Mouse (Mus musculus) forebrain, embryonic 10.5 days (tissue): ENCODE measurements around the gene Nav2. TPM values are rescaled to one million over a fixed set of nuclear protein-coding genes. Genes with fewer than 3 reads are reported as not detected.

ENCODE experiments used
- DNase-seq: peaks from one replicate; pipeline ENCODE4 v3.0.0-alpha.2; 2017; ENCODE audit warnings: low spot score; ENCODE audit errors: extremely low spot score
- H3K27ac ChIP-seq: fragments of 300-500 bp; sonication (generic); 2 replicates; pipeline ENCODE4 v1.5.1; 2016; ENCODE audit warnings: mild to moderate bottlenecking
- H3K27me3 ChIP-seq: fragments of 300-500 bp; sonication (generic); 2 replicates; pipeline ENCODE4 v1.6.1; 2016; ENCODE audit warnings: mild to moderate bottlenecking; ENCODE audit not compliant: poor library complexity, severe bottlenecking
- H3K36me3 ChIP-seq: fragments of 300-500 bp; sonication (generic); replicated peaks from 2 replicates; pipeline ENCODE4 v1.6.1; 2016; ENCODE audit warnings: mild to moderate bottlenecking, moderate library complexity
- H3K4me1 ChIP-seq: fragments of 300-500 bp; sonication (generic); 2 replicates; pipeline ENCODE4 v1.6.1; 2016
- H3K4me3 ChIP-seq: fragments of 300-500 bp; sonication (generic); 2 replicates; pipeline ENCODE4 v1.5.1; 2016; ENCODE audit warnings: mild to moderate bottlenecking, moderate library complexity
- H3K9me3 ChIP-seq: fragments of 300-500 bp; sonication (generic); 2 replicates; pipeline ENCODE4 v1.6.1; 2016; ENCODE audit warnings: mild to moderate bottlenecking, moderate library complexity
- WGBS: fragments of 180-500 bp; shearing (Covaris S2); methylation state at CpG from one replicate; pipeline ENCODE4 v1.1.7; 2016; 5-methylcytosine and 5-hydroxymethylcytosine counted together
- polyA plus RNA-seq: library from polyadenylated mRNA; unstranded; fragments of >200 nt; fragmentation: Nextera tagmentation; extraction: Ambion mirVana; gene quantifications from 2 replicates; pipeline ENCODE4 v1.2.1, GENCODE M21; 2016

Nav2 gene
- polyA plus RNA-seq, result 4.5 and 6.1 TPM in 2 replicates

DNA sequence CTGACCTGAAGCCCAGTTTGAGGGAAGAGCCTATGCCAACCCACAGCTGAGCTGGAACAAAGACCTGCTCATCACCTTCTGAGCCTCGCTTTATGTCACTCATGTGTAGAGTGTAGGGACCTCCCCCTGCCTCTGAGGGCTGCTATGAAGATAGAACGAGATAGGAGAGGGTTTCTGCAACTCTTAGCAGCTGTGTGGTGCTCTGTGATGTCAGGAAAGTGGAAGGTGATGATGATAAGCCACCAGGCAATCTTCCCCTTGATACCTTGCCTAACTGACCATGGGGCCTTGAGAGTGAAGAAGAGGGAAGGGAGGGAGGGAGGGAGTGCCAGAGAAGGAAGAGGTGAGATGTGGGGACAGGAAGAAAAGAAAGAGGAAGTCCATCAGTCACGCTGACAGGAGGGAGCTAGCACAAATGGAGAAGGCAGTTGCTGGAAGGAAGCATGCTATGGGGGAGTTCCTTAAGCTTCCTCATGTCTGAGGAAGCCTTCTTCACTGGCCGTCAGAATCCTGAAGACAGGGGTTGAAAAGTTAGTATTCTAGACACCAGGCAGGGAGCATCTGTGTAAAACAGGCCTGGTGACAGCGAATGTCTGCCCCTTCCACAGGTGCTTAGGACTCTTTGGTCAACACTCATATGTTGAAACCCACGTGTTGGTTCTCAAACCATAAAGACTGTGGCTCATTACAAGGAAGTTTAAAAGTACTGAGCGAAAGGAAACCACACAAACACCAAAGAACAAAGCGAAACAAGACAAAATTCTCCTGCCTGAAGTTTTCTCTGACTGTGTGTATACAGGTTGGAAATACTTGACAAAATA, at the start of gene Nav2:
TSS of gene Nav2 (plus strand) at position 196 of the 821 bp plus-strand sequence.
- Histone ChIP-seq H3K4me3 (no peak within 1 kb of the TSS), H3K27me3 (peaks cover 84% of the 10 kb centered on the region), H3K4me1 (peaks cover 28% of the 10 kb centered on the region), H3K36me3 (no peaks in the 10 kb centered on the region), H3K27ac (no peak within 1 kb of the TSS), H3K9me3 (no peaks in the 10 kb centered on the region)
- DNase-seq, result no peak
- WGBS, result 77% methylated on average over 8 of the region's 8 CpGs

DNA sequence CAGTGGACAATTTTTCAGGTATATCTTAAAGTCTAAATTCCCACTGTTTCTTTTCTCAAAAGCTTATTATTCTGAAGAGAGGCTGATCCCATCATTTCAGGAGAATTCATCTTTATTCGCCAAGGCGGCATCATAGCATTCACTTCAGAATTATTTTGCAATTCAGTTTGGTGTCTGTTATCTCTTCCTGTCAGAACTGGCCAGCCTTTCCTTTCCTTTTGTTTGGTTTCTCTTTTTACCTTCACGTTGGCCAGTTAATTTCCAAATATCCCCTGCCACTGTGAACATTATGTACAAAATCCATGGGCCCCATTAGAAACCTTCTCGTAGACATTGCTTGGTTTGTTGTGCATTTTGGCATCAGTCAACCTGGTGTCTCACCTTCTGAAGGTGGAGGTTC, 49.2 kb upstream of the Nav2 start:
- Histone ChIP-seq H3K27me3 (no peaks in the 10 kb centered on the region), H3K4me3 (no peak overlapping the region), H3K27ac (no peak overlapping the region), H3K36me3 (peaks cover 13% of the 10 kb centered on the region), H3K9me3 (no peaks in the 10 kb centered on the region), H3K4me1 (no peaks in the 10 kb centered on the region)
- DNase-seq, result no peak
- WGBS, result 89% methylated on average over 4 of the region's 4 CpGs

DNA sequence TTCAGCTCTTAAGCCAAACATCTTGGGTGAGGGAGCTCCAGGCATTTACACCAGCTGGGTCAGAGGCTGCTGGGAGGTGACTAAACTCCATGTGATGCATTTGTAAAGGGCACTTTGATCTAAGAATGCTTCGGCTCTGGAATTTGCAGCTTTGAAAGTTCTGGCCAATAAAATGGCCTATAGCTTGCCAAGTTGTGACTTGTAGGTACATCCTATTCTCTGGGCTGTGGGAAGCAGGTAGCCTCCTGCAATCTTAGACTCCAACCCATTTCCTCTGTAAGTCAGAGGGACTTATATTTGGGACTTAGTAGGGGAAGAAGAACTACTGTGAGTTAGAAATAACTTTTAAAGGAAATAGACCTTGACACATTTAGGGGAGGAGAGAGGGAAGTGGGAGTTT, 47.6 kb upstream of the Nav2 start:
- H3K4me3 ChIP-seq, result no peak overlapping the region
- no peak overlapping the region for H3K27ac ChIP-seq
- DNase-seq, result no peak
- no peaks in the 10 kb centered on the region for H3K4me1 ChIP-seq
- 83% methylated on average over 1 of the region's 1 CpGs for WGBS
- H3K9me3 ChIP-seq, result no peaks in the 10 kb centered on the region
- peaks cover 29% of the 10 kb centered on the region for H3K36me3 ChIP-seq
- H3K27me3 ChIP-seq, result no peaks in the 10 kb centered on the region

DNA sequence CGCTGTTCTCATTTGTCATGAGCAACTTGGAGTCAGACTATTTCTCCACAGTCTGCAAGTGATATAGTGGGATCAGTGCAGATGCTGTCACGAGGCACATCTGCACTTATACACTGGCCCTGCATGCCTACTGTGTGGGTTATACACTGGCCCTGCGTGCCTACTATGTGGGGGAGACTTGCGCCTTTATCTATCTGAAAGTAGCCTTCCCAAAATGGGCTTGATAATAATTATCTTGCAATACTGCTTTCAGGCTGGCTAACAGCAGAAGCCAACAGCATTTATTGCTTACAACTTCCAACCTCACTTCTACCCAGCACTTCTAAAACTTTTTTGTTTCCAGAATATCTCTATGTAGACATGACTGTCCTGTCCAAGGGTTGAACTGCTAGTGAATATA, 46.7 kb upstream of the Nav2 start:
- WGBS, result 95% methylated on average over 4 of the region's 4 CpGs

DNA sequence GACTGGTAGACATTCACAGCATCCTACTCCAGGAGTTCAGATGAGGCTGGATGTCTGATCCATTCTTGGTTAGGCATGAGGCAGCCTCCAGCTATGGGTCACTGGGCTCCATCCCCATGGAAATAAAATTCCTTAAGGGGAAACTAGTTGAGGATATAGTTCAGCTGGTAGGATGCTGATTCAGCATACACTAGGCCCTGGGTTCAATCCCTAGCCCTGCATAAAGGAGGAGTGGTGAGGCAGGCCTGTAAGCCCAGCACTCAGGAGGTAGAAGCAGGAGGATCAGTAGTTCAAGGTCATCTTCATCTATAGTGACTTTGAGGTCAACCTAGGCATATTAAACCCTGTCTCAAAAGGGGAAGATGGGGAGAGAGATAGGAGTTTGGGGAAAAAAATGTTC, 44.3 kb upstream of the Nav2 start:
- Histone ChIP-seq H3K4me1 (no peaks in the 10 kb centered on the region), H3K9me3 (no peaks in the 10 kb centered on the region), H3K4me3 (no peak overlapping the region), H3K27me3 (no peaks in the 10 kb centered on the region), H3K36me3 (peaks cover 62% of the 10 kb centered on the region), H3K27ac (no peak overlapping the region)
- DNase-seq, result no peak

More for the DNA sequence above, 46.7 kb upstream of the Nav2 start:
- no peaks in the 10 kb centered on the region for H3K9me3 ChIP-seq
- H3K36me3 ChIP-seq, result peaks cover 38% of the 10 kb centered on the region
- no peak overlapping the region for H3K27ac ChIP-seq
- DNase-seq, result no peak
- H3K4me1 ChIP-seq, result no peaks in the 10 kb centered on the region
- H3K27me3 ChIP-seq, result no peaks in the 10 kb centered on the region
- H3K4me3 ChIP-seq, result no peak overlapping the region

DNA sequence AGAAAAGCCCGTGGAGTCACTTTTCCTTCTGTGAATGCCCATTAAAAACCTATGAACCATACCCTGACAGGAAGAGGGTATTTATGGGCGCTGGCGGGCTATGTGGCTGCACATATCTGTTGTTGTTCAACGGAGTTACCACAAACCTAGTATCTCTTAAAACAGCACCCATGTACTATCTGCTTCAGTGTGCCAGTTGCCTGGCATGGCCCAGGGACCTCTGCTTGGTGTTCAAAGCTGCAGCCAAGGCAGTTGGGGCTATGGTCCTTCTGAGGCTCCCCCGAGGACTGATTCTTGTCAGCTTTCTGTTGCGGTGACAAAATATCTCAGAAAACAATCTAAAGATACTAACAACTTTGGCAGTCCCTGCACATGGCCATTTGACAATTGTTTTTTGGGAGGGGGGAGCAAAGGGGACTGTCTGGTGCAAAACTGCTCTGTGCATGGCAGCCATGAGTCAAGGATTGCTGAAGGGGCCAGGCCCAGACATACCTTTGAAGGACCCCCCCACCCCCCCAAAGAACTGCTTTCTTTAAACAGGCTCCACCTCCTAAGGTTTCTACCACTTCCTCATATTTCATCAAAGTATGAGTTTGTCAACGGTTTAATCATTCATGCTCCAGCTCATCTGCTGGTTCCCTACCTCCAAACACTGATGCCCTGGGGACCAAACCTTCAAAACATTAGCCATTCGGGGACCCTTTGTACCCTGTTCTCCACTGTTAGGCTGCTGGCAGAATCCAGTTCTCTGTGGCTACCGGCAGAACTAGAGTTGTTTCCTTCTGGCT, 43.7 kb upstream of the Nav2 start:
- Histone ChIP-seq H3K27me3 (no peaks in the 10 kb centered on the region), H3K27ac (no peak overlapping the region), H3K4me1 (no peaks in the 10 kb centered on the region), H3K36me3 (peaks cover 68% of the 10 kb centered on the region), H3K4me3 (no peak overlapping the region), H3K9me3 (no peaks in the 10 kb centered on the region)
- WGBS, result 94% methylated on average over 9 of the region's 9 CpGs
- DNase-seq, result no peak

DNA sequence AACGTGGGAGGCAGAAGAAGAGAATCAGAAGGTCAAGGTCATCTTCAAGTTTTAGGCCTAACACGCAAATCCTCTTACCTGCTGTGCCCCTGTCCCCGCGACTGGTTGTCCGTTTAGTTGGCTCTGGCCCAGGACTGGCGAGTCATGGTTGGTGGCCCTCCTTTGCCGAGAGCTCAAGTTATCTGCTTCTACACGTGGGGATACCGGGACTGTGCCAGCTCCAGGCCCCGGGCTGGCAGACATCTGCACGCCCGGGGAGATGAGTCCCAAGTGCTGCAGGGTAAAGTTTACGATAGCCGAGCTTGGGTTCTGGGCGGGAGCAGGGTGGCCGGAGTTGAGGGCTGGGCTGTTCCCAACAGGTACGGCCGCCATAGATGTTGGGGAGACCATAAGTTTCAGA, 40.9 kb upstream of the Nav2 start:
- WGBS, result 97% methylated on average over 18 of the region's 18 CpGs
- no peak for DNase-seq
- Histone ChIP-seq H3K36me3 (peaks cover 93% of the 10 kb centered on the region), H3K27me3 (no peaks in the 10 kb centered on the region), H3K4me3 (no peak overlapping the region), H3K9me3 (no peaks in the 10 kb centered on the region), H3K27ac (no peak overlapping the region), H3K4me1 (no peaks in the 10 kb centered on the region)

DNA sequence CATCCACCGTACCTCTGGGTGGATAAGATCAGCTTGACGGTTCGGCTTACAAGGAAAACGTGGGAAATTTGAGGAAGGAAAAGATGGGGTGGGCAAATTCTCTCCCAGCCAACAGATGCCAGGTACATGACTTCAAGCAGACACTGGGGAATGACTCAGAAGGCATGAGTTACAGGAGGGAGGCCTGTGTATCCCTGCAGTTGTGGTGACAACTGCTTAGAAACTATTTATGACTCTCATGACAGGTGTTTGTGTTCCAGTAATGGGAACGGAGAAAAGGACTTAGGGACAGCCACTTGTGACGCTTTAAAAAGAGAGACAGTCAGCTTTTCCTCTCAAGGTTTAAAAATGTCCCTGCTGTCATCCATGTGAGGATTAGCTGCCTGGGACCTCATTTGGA, 38.4 kb upstream of the Nav2 start:
- 96% methylated on average over 6 of the region's 6 CpGs for WGBS
- Histone ChIP-seq H3K36me3 (peaks cover 100% of the 10 kb centered on the region), H3K4me3 (no peak overlapping the region)

DNA sequence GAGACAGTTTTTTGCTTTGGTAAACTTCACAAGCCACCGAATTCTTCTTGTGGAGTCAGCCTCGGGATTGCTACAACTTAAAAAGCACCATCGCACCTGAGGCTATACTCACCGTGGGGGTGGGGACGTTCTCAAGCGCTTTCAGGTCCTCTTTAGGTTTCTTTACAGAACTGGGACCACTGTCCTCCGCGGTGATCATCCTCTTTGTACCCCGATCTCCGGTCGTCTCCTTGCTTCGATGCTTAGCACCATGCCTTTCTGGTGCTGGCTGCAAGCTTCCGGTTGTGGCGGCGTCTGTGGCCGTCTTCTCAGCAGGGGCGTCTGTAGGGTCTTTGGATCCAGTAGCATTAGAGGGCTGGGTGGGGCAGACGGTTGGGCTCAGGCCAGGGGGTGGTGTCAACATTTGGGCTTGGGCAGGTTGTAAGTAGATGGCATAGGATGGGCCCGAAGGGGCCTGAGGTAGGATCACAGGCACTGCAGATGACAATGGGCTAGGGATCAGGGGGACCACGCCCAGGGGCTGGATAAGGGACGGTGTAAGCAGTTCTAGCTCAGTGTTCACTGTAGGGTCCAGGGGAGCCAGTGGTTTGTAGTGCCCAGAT, 37.8 kb upstream of the Nav2 start:
- Histone ChIP-seq H3K27ac (no peak overlapping the region), H3K36me3 (peaks cover 100% of the 10 kb centered on the region), H3K4me3 (no peak overlapping the region), H3K4me1 (no peaks in the 10 kb centered on the region), H3K27me3 (no peaks in the 10 kb centered on the region), H3K9me3 (no peaks in the 10 kb centered on the region)
- WGBS, result 93% methylated on average over 21 of the region's 21 CpGs
- no peak for DNase-seq

More for the DNA sequence above, 38.4 kb upstream of the Nav2 start:
- DNase-seq, result no peak
- no peaks in the 10 kb centered on the region for H3K27me3 ChIP-seq
- H3K9me3 ChIP-seq, result no peaks in the 10 kb centered on the region
- H3K4me1 ChIP-seq, result no peaks in the 10 kb centered on the region
- no peak overlapping the region for H3K27ac ChIP-seq

DNA sequence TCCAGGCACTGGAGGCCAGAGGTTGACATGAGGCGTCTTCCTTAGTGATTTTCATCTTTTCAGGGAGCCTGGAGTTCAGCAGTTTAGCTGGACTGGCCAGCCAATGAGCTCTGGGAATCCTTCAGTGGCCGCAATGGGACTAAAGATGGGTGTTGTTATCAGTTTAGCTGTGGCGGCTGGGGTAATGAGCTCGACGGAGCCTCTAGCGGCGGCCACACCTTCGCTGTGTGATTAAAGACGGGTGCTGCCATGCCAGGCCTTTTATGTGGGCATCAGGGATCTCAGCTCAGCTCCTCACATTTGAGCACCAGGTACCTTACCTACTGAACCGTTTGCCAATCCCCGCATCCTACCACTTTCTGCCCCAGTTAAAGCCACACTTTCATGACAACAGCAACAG, 37.2 kb upstream of the Nav2 start:
- WGBS, result 94% methylated on average over 11 of the region's 11 CpGs
- H3K4me3 ChIP-seq, result no peak overlapping the region
- H3K4me1 ChIP-seq, result no peaks in the 10 kb centered on the region
- DNase-seq, result no peak
- H3K36me3 ChIP-seq, result peaks cover 100% of the 10 kb centered on the region
- no peak overlapping the region for H3K27ac ChIP-seq
- H3K9me3 ChIP-seq, result no peaks in the 10 kb centered on the region
- no peaks in the 10 kb centered on the region for H3K27me3 ChIP-seq

DNA sequence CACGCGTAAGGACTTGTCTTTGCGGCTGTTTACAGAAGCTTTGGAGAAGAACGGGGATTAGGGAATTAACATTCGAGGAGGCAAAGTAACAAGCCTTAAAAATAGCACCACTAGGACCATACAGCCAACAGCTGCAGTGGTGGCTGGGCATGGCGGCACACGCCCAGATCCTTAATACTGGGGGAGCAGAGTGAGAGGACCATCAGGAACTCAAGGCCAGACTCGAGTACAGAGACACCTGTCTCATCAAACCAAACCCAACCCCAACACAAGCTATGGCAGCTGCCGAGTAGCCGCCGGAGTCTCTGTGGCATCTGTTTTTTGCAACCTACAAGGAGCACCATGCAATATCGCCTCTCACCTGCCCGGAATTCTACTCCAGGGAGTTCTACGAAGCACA, 33.4 kb upstream of the Nav2 start:
- Histone ChIP-seq H3K9me3 (no peaks in the 10 kb centered on the region), H3K27me3 (no peaks in the 10 kb centered on the region), H3K4me1 (peaks cover 12% of the 10 kb centered on the region), H3K27ac (no peak overlapping the region), H3K4me3 (no peak overlapping the region), H3K36me3 (peaks cover 92% of the 10 kb centered on the region)
- DNase-seq, result no peak
- WGBS, result 95% methylated on average over 14 of the region's 14 CpGs

DNA sequence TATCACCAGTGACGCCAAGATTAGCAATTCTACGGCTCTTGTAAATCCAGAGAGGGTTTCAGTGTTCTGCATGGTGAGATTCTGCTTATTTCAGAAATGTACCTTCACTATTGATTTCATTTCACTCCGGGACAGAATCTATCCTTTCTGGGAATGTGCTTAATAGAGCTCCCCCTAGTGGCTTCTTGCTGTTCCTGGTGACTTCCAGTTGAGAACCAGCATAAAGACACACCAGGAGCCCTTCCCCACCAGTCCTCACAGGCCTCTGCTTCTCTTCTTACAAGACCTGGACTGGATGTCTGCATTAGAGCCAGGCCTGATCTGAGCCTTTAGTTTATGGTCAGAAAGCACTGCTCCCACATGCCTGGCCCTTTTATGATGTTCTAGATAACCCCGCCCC, 32.0 kb upstream of the Nav2 start:
- Histone ChIP-seq H3K4me3 (no peak overlapping the region), H3K36me3 (peaks cover 78% of the 10 kb centered on the region), H3K27me3 (no peaks in the 10 kb centered on the region), H3K27ac (no peak overlapping the region), H3K4me1 (peaks cover 17% of the 10 kb centered on the region), H3K9me3 (no peaks in the 10 kb centered on the region)
- peak; percentile 35 for DNase-seq
- 79% methylated on average over 4 of the region's 4 CpGs for WGBS
